Comparison of ENCODE assay signal across 15 mouse cellular contexts in the genomic region with DNA sequence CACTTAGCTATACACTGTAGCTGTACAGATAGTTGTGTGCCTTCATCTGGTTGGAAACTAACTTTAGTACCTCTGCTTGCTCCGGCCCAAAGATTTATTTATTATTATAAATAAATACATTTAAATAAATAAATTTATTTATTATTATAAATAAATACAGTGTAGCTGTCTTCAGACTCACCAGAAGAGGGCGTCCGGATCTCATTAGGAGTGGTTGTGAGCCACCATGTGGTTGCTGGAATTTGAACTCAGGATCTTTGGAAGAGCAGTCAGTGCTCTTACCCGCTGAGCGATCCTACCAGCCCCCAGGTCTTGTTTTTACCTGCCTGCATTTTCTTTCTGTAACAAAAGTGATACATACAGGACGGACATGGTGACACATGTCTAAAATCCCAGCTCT. TPM values are rescaled to one million over a fixed set of nuclear protein-coding genes. Genes with fewer than 3 reads are reported as not detected.
DNase-seq lines count a peak whose midpoint lies in the region; ATAC-seq and TF ChIP-seq lines count a peak whose summit lies in the region.
"Had no signal": no experiment of that assay in that cellular context is flagged by ENCODE, and none has a peak within 500 bp of the region (broad histone marks: within the 10 kb centered on the region; RNA-seq: fewer than 3 reads in every experiment).

No protein-coding gene starts in this region.

- H3K4me3 ChIP-seq in midbrain, embryonic 14.5 days (replicated peaks; ENCODE audit: low read depth, low read length): no peak overlapping the region
- no peak overlapping the region for H3K4me3 ChIP-seq in midbrain, embryonic 10.5 days
- no peak overlapping the region for H3K4me3 ChIP-seq in MEL (ENCODE audit: control insufficient read depth in 1 of 2, insufficient read depth in 1 of 2, low read depth in 2 of 2, low read length in 2 of 2)
- H3K4me3 ChIP-seq: embryonic facial prominence, embryonic 13.5 days; limb, embryonic 10.5 days; midbrain, embryonic 15.5 days had no signal

- H3K9ac ChIP-seq in midbrain, embryonic 14.5 days (replicated peaks; ENCODE audit: low read length): no peak overlapping the region
- H3K9ac ChIP-seq in MEL (ENCODE audit: control insufficient read depth, low read depth, low read length, poor library complexity, severe bottlenecking): no peak overlapping the region
- H3K9ac ChIP-seq: embryonic facial prominence, embryonic 13.5 days; midbrain, embryonic 15.5 days had no signal

- peaks cover 24% of the 10 kb centered on the region for H3K79me2 ChIP-seq in MEL (ENCODE audit: control insufficient read depth, insufficient read depth, low read length, poor library complexity)

- H3K36me3 ChIP-seq in midbrain, embryonic 14.5 days (ENCODE audit: control insufficient read depth, insufficient read depth, low read length): no peaks in the 10 kb centered on the region
- no peaks in the 10 kb centered on the region for H3K36me3 ChIP-seq in midbrain, embryonic 10.5 days
- H3K36me3 ChIP-seq in MEL (ENCODE audit: control insufficient read depth in 1 of 2, insufficient read depth in 2 of 2, low read length in 2 of 2): peaks cover 0 to 4% of the 10 kb centered on the region in 2 experiments; a peak in 1 of 4 replicates
- H3K36me3 ChIP-seq: embryonic facial prominence, embryonic 13.5 days; limb, embryonic 10.5 days; midbrain, embryonic 15.5 days had no signal

- no peaks in the 10 kb centered on the region for H3K9me3 ChIP-seq in midbrain, embryonic 14.5 days (ENCODE audit: control insufficient read depth, low read length)
- H3K9me3 ChIP-seq in midbrain, embryonic 10.5 days (replicated peaks): no peaks in the 10 kb centered on the region
- H3K9me3 ChIP-seq in MEL (replicated peaks; ENCODE audit: insufficient read depth, low read length): no peaks in the 10 kb centered on the region
- H3K9me3 ChIP-seq: embryonic facial prominence, embryonic 13.5 days; limb, embryonic 10.5 days; midbrain, embryonic 15.5 days had no signal

- peak; percentile 18 for TF ChIP-seq RAD21 in MEL (IDR thresholded peaks at IDR 0.05; ENCODE audit: low read depth, low read length)

- H3K27me3 ChIP-seq in midbrain, embryonic 14.5 days (ENCODE audit: control insufficient read depth, insufficient read depth, low read length): peaks cover 34% of the 10 kb centered on the region
- peaks cover 39% of the 10 kb centered on the region for H3K27me3 ChIP-seq in midbrain, embryonic 10.5 days (ENCODE audit: low read depth, poor library complexity, severe bottlenecking)
- H3K27me3 ChIP-seq in MEL (ENCODE audit: control insufficient read depth in 1 of 2, insufficient read depth in 2 of 2, low read length in 2 of 2): no peaks in the 10 kb centered on the region

- no peak overlapping the region for H3K4me2 ChIP-seq in midbrain, embryonic 14.5 days (ENCODE audit: low read length)
- H3K4me2 ChIP-seq: embryonic facial prominence, embryonic 13.5 days; midbrain, embryonic 15.5 days had no signal

- WGBS in midbrain, embryonic 14.5 days: 76% methylated on average over 6 of the region's 6 CpGs
- 78% methylated on average over 6 of the region's 6 CpGs for WGBS in midbrain, embryonic 10.5 days

- H3K4me1 ChIP-seq in midbrain, embryonic 14.5 days (ENCODE audit: control insufficient read depth, insufficient read depth, low read length): peaks cover 29% of the 10 kb centered on the region
- H3K4me1 ChIP-seq in midbrain, embryonic 10.5 days: peaks cover 45% of the 10 kb centered on the region
- H3K4me1 ChIP-seq in MEL (ENCODE audit: control insufficient read depth in 1 of 2, insufficient read depth in 2 of 2, low read length in 2 of 2): peaks cover 0 to 7% of the 10 kb centered on the region in 2 experiments; a peak in 3 of 4 replicates

- no peak for TF ChIP-seq POLR2A in MEL (IDR thresholded peaks at IDR 0.05; ENCODE audit: control insufficient read depth in 1 of 2, insufficient read depth in 1 of 2, low read depth in 1 of 2, low read length in 2 of 2, poor library complexity in 1 of 2)

- TF ChIP-seq EP300 in MEL (IDR thresholded peaks at IDR 0.05; ENCODE audit: low read depth in 1 of 2, low read length in 2 of 2): no peak

- DNase-seq in kidney, adult 9 months: peak; percentile 36
- DNase-seq in kidney, postnatal 4 days: no peak
- peak; percentile 14 for DNase-seq in midbrain, embryonic 14.5 days
- DNase-seq in midbrain, embryonic 10.5 days (ENCODE audit: low spot score): no peak
- peak; percentile 56 for DNase-seq in MEL (ENCODE audit: low read depth, low spot score)
- no peak for DNase-seq in spleen, postnatal 4 days (ENCODE audit: low spot score in 2 of 2)
- DNase-seq: adrenal gland, adult 8-10 months; cerebellum, postnatal 36 days; right cerebral cortex, postnatal 25 days; thymus, postnatal 36 days had no signal

- peak; percentile 20 to 51 (median 50) for TF ChIP-seq CTCF in MEL (IDR thresholded peaks at IDR 0.05 in 2 of 3, conservative IDR thresholded peaks at IDR 0.05 in 1 of 3; ENCODE audit: control insufficient read depth in 1 of 3, insufficient read depth in 1 of 3, low read depth in 2 of 3, low read length in 3 of 3, poor library complexity in 1 of 3, severe bottlenecking in 1 of 3)

- no peak overlapping the region for H3K27ac ChIP-seq in midbrain, embryonic 14.5 days (replicated peaks; ENCODE audit: low read depth, low read length)
- no peak overlapping the region for H3K27ac ChIP-seq in midbrain, embryonic 10.5 days (replicated peaks)
- H3K27ac ChIP-seq in MEL (ENCODE audit: control insufficient read depth, low read depth, low read length): no peak overlapping the region
- H3K27ac ChIP-seq: embryonic facial prominence, embryonic 13.5 days; limb, embryonic 10.5 days; midbrain, embryonic 15.5 days had no signal

- ATAC-seq in midbrain, embryonic 14.5 days (ENCODE audit: low FRiP score, low TSS enrichment): no peak
- ATAC-seq in monocyte, adult 5-6 weeks (replicated peaks; ENCODE audit: insufficient number of reproducible peaks, low FRiP score, low TSS enrichment, poor library complexity, severe bottlenecking): no peak
- ATAC-seq: midbrain, embryonic 15.5 days had no signal

TF ChIP-seq in MEL, 35 proteins besides CTCF, POLR2A, EP300 and RAD21:
- no peak for TF ChIP-seq NELFE (IDR thresholded peaks at IDR 0.05; ENCODE audit: low read depth, low read length)
- TF ChIP-seq MAX (IDR thresholded peaks at IDR 0.05; ENCODE audit: low read length): no peak
- TF ChIP-seq MEF2A (IDR thresholded peaks at IDR 0.05; ENCODE audit: extremely low read depth, insufficient replicate concordance, low read depth, low read length, poor library complexity, severe bottlenecking): no peak
- TF ChIP-seq GABPA (IDR thresholded peaks at IDR 0.05; ENCODE audit: low read depth, low read length): no peak
- no peak for TF ChIP-seq NRF1 (IDR thresholded peaks at IDR 0.05; ENCODE audit: insufficient read depth, low read depth, low read length, poor library complexity, severe bottlenecking)
- no peak for TF ChIP-seq TAL1 (IDR thresholded peaks at IDR 0.05; ENCODE audit: low read length)
- TF ChIP-seq ZC3H11A (IDR thresholded peaks at IDR 0.05; ENCODE audit: low read depth, low read length): no peak; the same call in 1 of the 2 replicates
- peak; percentile 58; the same call in 1 of the 2 replicates for TF ChIP-seq MYC (IDR thresholded peaks at IDR 0.05; ENCODE audit: low read depth, low read length)
- TF ChIP-seq RCOR1 (IDR thresholded peaks at IDR 0.05; ENCODE audit: low read depth, low read length): no peak
TF ChIP-seq in MEL: peak in this region for 1.

RNA-seq across cellular contexts. Expression of a gene that starts 2.5 kb away (rescaled TPM):
- polyA plus RNA-seq in midbrain, embryonic 14.5 days (2014; fragmentation: Nextera tagmentation; extraction: Ambion mirVana): 1.5 and 1.6 TPM in 2 replicates
- 6.9 and 8.5 TPM in 2 replicates for polyA plus RNA-seq in midbrain, embryonic 10.5 days (2016; fragmentation: Nextera tagmentation; extraction: Ambion mirVana)
- 17.5 and 18.0 TPM in 2 replicates for total RNA-seq in MEL (2012; rRNA removed)
- 10 to 100 TPM in 1 of 2 experiments, not detected in 1; 22.5 TPM for polyA plus RNA-seq in MEL (2012; ENCODE audit: insufficient read depth in 1 of 2, insufficient read length in 2 of 2, low read depth in 1 of 2, low replicate concordance in 2 of 2, missing spikeins in 1 of 2)
- 7.1 to 11.1 TPM (median 9.6 TPM) in 3 replicates for total RNA-seq in monocyte, adult 5-6 weeks (2017)

RNA-seq across cellular contexts. Expression of a gene that starts 10.1 kb away (rescaled TPM):
- polyA plus RNA-seq in midbrain, embryonic 14.5 days (2014; fragmentation: Nextera tagmentation; extraction: Ambion mirVana): 16.9 and 19.0 TPM in 2 replicates
- polyA plus RNA-seq in midbrain, embryonic 10.5 days (2016; fragmentation: Nextera tagmentation; extraction: Ambion mirVana): 23.9 and 30.4 TPM in 2 replicates
- total RNA-seq in MEL (2012; rRNA removed): 2.0 and 3.2 TPM in 2 replicates
- polyA plus RNA-seq in MEL (2012; ENCODE audit: insufficient read depth in 1 of 2, insufficient read length in 2 of 2, low read depth in 1 of 2, low replicate concordance in 2 of 2, missing spikeins in 1 of 2): 1 to 10 TPM in 1 of 2 experiments, not detected in 1; 6.6 TPM
- total RNA-seq in monocyte, adult 5-6 weeks (2017): 6.7 to 8.8 TPM (median 7.8 TPM) in 3 replicates

RNA-seq across cellular contexts. Expression of a gene that starts 17.3 kb away (rescaled TPM):
- polyA plus RNA-seq in midbrain, embryonic 14.5 days (2014; fragmentation: Nextera tagmentation; extraction: Ambion mirVana): 23.1 and 31.2 TPM in 2 replicates
- polyA plus RNA-seq in midbrain, embryonic 10.5 days (2016; fragmentation: Nextera tagmentation; extraction: Ambion mirVana): 32.1 and 36.2 TPM in 2 replicates
- total RNA-seq in MEL (2012; rRNA removed): 12.0 and 13.7 TPM in 2 replicates
- 10 to 100 TPM in 1 of 2 experiments, not detected in 1; 17.2 TPM for polyA plus RNA-seq in MEL (2012; ENCODE audit: insufficient read depth in 1 of 2, insufficient read length in 2 of 2, low read depth in 1 of 2, low replicate concordance in 2 of 2, missing spikeins in 1 of 2)
- total RNA-seq in monocyte, adult 5-6 weeks (2017): 7.5 to 11.4 TPM (median 10.5 TPM) in 3 replicates

RNA-seq across cellular contexts. Expression of a gene that starts 21.3 kb away (rescaled TPM):
- polyA plus RNA-seq in midbrain, embryonic 14.5 days (2014; fragmentation: Nextera tagmentation; extraction: Ambion mirVana): 19.7 and 21.8 TPM in 2 replicates
- 18.7 and 25.6 TPM in 2 replicates for polyA plus RNA-seq in midbrain, embryonic 10.5 days (2016; fragmentation: Nextera tagmentation; extraction: Ambion mirVana)
- 9.4 and 12.1 TPM in 2 replicates for total RNA-seq in MEL (2012; rRNA removed)
- 10 to 100 TPM in 1 of 2 experiments, not detected in 1; 21.4 TPM for polyA plus RNA-seq in MEL (2012; ENCODE audit: insufficient read depth in 1 of 2, insufficient read length in 2 of 2, low read depth in 1 of 2, low replicate concordance in 2 of 2, missing spikeins in 1 of 2)
- total RNA-seq in monocyte, adult 5-6 weeks (2017): 4.1 to 10.8 TPM (median 9.1 TPM) in 3 replicates

RNA-seq across cellular contexts. Expression of a gene that starts 32.2 kb away (rescaled TPM):
- polyA plus RNA-seq in midbrain, embryonic 14.5 days (2014; fragmentation: Nextera tagmentation; extraction: Ambion mirVana): 1.2 and 1.3 TPM in 2 replicates
- 0.73 and 0.75 TPM in 2 replicates for polyA plus RNA-seq in midbrain, embryonic 10.5 days (2016; fragmentation: Nextera tagmentation; extraction: Ambion mirVana)
- total RNA-seq in MEL (2012; rRNA removed): 0.12 TPM in 1 of 2 replicates, not detected in the other
- polyA plus RNA-seq in MEL (2012; ENCODE audit: insufficient read depth in 1 of 2, insufficient read length in 2 of 2, low read depth in 1 of 2, low replicate concordance in 2 of 2, missing spikeins in 1 of 2): under 1 TPM in 1 of 2 experiments, not detected in 1; 0.21 TPM
- total RNA-seq in monocyte, adult 5-6 weeks (2017): not detected in 3 replicates
- total RNA-seq: neutrophil, adult 5-6 weeks had no signal

Comparison
In these comparisons a context has a peak if more than half of its experiments do, and no peak if none do; other contexts are left out.
1. DNase-seq: peak in kidney, adult 9 months (single experiment), midbrain, embryonic 14.5 days (single experiment) and MEL (single experiment); none in kidney, postnatal 4 days (0 of 2), midbrain, embryonic 10.5 days (single experiment) and spleen, postnatal 4 days (0 of 2).